Mouse (Mus musculus) ES-CJ7 (cell line): ENCODE measurements around the gene Trip10.
"Not testable (repeated sequence)": the region's sequence is repeated elsewhere in the genome, so short reads cannot be mapped to it uniquely, and the experiment has no call there.

Experiments used
- DNase-seq: peaks from one replicate; pipeline ENCODE4 v3.0.0; 2011; ENCODE audit warnings: low read depth, low spot score

Gene Trip10

DNA sequence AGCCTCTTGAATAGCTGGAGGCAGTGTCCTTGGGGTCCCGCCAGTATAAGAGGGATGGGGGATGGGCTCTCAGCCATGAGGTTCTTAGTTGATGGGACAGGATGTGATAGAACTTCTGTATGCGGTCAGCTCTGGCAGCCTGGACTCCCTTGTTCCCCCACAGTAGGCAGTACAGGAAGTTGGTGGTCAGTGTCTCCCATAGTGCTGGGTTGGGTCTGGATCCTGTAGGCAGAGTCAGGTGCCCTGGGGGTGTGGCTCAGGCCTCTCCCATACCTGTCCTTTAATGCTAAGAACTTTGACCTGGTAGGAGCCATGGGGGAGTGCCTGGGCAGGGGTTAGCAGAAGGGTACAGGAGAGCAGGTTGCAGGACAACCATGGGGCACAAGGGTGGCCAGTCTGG is 14.9 kb downstream of the Trip10 start:
- DNase-seq, result no peak

DNA sequence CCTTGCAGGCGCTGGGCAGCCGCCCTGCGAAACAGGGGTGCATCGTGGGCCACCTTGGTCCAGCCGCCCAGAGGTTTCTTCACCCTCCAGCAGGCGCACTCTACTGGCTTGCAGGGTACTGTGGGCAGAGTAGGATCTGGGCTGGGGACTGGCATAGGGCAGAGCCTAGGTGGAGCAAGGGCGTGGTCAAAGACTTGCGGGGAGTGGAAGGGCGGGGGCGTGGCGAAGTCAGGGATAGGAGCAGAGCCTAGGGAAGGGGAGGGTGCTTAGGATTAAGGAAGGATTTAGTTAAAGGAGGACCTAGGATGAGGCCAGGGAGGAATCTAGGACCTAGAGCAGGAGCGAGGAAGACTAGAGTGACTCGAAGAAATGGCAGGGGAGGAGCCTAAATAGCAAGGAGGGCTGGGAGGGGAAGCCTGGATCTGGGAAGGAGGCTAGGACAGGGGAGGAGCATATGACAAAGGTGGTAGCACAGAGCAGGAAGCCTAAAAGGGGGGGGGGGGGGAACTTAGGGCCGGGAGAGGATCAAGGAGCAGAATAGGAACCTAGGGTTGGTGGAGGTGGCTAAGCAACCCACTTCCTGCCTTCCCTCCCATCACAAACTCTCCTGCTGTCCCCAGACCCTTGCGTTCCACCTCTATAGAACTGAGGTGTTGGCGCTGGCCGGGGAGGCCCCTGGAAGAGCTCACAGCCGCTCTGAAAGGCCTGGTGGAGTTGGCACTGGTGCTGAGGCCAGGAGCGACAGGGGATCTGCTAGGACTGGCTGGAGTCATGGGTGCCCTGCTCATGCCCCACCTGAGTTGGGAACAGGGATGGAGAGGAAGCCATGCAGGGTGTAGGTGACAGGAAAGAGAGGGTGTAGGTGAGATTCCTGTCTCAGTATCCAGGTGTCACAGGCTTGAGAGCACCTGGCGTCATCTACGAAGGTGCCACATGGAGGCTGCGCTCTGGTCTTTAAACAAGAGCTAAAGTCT is 16.0 kb downstream of the Trip10 start:
- peak; percentile 74 for DNase-seq

DNA sequence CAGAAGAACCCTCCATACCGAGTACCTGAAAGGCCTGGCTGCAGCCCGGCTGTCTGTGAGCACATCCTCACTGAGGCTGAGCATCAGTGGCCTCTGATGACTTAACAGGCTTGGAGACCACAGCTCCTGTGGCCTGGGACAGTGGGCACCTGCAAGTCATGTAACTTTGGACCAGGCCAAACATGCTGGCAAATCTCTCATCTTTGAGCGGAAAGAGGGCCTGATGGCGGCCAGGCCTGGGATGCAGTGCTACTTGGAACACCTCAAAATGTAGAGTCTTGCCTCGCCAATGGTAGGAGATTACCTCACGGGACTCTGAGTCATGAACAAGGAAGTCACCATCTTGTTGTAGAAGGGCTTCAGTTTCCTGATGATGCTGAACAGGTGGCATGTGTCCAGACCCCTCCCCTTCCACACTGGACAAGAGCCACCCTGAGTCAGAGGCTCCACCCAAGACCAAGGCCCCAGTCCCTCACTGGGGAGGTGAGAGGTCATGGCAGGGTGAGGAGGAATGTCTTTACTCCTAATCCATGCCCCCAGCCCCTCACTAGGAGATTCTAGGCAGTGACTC is 18.4 kb downstream of the Trip10 start:
- no peak for DNase-seq

DNA sequence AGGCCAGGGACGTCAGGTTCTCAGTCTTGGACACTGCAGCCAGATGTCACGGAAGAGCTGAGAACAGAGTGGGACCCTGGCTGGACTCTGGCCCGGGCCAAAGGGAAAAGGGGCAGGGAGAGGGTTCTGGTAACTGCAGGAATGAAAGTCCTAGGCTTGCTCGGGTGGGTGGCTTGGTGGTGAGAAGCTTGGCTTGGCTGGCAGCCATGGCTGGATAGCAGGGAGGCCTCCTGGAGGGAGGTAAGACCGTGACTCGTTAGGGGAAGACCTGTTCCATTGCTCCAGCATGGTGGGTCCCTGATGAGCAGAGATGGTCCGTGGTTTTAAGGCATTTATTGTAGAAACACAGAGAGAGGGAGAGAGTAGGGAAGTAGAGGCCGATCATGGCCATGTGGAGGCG is 22.0 kb downstream of the Trip10 start:
- DNase-seq, result no peak

DNA sequence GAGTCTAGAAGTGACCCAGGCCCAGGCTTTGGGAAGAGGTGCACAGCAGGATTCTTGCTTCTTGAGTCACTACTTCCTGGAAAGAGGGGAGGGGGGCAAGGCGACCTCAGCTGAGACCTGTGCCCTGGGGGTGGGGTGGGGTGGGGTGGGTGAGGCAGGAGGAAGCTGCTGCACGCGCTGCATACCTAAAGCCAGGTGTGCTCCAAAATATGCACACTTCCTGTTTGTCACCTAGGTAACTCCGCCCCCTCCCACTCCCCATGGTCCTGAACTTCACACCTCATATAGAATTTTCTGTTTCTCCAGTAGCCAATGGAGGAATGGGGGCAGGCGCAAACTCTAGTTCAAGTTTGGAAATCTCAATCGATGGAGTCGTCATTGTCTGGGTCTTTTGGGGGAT is 24.6 kb downstream of the Trip10 start:
- peak; percentile 71 for DNase-seq

DNA sequence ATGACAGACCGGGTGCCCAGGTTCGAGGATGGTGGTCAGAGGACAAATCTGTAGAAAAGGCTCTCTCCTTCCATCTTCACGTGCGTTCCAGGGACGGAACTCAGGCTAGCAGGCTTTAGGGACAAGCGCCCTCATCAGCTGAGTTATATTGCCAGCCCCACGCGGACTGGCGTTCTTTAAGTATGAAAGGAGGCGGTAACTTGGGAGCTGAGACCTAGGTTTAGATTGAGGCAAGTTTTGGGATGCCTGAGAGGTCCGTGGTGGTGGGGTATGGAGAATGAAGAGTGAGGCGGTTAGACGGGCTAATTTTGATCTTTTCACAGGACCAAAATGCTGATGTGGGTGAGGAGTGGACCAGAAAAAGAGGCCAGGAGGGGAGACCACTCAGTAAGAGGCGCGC is 25.4 kb downstream of the Trip10 start:
- DNase-seq, result no peak

DNA sequence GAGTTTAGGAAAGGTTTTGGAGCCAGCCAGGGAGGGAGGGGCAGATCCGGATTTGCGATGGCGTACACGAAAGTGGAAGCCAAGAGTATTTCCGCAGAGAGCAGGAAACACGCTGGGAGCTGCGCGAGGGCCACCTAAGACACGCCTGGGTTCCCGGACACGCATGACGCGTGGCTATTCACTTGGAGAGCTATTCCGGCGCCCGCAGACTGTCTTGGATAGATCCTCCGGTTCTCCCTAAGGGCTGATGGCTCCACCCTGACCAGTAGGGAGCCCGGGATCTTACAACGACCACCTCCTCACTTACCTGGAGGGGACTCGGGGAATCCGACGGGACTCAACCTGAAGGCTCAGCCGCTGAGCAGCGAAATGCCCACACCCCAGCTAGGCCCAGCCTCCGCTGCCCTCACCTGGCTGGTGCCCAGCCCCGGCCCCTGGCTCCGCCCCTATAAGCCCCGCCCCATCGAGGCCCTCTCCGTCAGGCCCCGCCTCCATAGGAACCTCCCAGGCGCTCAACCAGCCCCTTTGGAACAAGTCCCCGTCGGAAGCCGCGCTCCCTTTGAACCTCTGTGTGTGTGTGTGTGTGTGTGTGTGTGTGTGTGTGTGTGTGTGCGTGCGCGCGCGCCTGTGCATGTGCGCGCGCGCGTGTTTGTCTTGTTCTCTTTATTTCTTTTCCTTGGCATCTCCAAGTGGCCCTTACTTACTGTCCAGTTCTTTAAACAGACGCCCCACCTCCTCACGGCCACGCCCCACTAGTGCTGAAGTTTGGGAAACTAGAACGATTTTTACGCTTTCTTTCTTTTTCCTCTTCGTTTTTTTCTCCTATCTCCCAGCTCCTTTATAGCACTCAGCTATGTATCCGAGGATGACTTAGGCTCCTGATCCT is 26.1 kb downstream of the Trip10 start:
- peak; percentile 72 for DNase-seq

DNA sequence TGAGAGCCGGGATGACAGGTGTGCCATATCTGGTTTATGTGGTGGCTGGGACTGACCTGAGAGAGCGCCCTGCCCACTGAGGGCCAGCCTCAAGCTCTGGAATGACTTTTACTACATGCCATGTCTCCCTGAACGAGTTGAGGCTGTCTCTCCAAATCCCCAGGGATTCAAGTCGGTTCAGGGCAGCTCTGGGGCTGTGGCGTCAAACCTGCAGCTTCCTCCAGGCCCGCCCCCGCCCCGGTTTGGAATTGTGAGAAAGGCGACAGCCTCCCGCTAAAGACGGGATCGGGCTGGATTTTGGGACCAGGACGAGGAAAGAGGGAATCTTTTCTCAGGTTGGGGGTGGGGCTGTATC is 26.7 kb downstream of the Trip10 start:
- DNase-seq, result no peak

DNA sequence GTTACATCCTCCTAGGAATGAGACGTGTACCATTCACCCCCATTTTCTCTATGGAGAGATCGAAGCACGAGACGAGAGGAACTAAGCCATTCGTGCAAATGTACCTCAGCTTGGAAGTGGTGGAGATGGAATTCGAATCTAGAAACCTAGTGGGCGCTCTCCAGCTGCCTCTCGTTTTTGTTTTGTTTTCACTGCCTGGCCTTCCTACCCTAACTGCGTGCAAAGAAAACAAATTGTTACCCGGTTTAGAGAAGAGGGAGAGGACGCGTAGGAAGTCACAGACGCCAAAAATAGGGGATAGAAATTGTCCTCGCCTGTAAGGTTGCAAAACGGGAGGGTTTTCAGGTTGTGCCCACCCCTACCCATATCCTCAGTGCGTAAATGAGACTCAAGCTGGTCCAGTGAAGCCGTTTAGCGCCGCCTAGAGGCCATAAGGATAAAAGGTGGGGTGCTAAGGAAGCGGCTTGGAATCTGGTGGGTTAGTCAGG is 27.4 kb downstream of the Trip10 start:
- peak; percentile 90 for DNase-seq

DNA sequence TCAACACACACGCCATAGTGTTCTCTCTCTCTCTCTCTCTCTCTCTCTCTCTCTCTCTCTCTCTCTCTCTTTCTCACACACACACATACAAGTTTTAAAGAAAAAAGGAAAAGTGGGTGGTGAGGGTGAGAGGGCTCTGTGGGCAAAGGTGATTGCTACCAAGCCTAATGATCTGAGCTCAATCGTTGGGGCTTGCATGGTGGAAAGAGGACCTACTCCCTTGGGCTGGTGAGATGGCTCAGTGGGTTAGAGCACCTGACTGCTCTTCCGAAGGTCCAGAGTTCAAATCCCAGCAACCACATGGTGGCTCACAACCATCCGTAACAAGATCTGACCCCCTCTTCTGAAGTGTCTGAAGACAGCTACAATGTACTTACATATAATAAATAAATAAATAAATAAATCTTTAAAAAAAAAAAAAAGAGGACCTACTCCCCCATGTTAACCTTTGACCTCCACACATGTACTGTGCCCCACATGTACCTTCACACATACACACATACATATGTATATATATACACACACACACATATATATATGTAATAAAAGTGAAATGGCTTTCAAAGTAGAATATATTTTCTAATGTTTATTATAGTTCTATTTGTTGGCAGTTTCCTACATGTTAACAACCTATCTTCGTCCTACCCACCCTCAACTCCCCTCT is 28.5 kb downstream of the Trip10 start:
- DNase-seq, result not testable (repeated sequence)

DNA sequence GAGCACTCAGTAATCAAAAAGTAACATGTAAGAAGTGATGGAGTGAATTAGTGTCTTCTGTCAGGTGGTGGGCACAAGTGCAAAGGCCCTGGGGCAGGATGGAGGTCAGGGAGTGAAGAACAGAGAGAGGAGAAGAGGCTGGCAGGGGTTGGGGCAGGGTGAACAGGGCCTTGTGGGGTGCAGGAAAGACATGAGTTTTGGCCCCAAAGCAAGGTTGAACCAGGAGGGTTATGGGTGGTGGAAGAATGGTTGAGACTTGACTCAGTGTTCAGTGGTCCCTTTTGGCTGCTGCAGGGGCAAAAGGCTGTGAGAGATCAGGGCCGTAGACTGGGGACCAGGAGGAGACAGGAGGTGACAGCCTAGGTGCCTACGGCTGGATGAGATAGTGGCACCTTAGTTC is 29.3 kb downstream of the Trip10 start:
- no peak for DNase-seq

DNA sequence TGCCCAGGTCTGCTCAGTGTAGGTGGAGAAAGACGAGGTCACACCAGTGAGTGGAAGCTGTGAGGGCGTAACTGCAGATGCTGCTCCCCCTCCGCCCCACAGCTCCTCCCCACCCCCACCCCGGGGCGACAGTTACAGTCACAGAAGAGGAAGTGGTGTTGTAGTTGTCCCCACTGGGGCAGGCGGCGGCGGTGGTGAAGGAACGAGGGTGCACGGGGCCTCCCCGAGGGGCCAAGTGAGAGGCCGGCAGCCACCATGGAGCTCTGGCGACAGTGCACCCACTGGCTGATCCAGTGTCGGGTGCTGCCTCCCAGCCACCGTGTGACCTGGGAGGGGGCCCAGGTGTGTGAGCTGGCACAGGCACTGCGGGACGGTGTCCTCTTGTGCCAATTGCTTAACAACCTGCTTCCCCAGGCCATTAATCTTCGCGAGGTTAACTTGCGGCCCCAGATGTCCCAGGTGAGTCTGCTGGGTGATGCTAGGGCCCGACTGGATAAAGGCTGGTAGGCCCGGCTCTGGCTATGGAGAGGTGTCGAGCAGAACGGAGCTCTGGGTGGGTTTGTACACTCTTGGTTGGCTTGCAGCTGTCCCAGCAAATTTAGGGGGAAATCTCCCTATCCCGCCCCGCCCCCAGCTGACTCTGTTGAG is 29.8 kb downstream of the Trip10 start, which contains the start of gene Vav1:
Gene Vav1 (plus strand): TSS at position 158 of the 648 bp plus-strand sequence.
- DNase-seq, result no peak

DNA sequence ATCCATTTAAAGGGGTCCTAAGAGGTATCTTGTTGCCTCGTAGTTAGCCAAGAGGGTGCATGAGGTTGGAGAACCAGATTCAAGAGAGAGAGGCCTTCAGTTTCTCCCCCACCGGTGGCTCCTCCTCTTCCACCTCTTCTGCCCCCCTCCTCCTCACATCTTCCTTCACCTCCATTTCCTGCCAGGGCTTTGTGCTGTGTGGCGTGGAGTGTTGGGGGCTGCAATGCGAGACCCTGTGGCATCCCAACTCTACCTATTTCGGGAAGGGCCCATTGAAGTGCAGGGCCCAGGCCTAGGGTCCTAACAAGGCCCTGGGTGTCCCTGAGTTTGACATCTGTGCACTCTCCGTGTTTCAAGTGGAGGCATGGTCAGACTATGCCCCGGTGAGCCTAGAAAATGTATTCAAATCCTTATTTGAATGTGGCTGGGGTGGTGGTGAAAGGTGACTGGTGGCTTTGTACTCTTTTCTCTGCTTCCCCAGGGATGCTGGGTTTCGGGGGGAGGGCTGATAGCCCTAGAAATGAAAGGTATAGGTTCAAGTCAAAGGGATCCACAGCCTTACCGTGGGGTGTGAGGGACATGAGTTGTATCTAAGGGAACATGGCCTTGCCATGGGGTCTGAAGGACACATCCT is 30.5 kb downstream of the Trip10 start:
- DNase-seq, result no peak

DNA sequence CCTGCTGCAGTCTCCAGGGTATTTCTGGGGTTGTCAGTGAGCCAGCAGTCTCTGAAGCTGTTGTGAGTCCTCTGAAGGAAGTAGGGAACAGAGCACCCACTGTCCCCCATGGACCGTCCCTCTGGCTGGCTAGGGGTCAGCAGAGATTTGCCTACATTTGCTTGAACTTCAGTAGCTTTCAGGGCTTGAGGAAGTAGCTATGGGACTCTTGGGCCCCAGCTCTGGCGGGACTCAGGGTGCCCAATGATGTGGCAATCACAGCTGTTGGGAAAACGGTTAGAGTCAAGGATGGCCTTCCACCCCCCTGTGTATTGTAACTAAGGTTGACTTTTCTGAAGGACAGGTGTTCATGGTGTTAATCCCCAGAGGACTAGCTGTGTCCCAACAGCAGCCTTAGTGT is 31.2 kb downstream of the Trip10 start:
- DNase-seq, result no peak

DNA sequence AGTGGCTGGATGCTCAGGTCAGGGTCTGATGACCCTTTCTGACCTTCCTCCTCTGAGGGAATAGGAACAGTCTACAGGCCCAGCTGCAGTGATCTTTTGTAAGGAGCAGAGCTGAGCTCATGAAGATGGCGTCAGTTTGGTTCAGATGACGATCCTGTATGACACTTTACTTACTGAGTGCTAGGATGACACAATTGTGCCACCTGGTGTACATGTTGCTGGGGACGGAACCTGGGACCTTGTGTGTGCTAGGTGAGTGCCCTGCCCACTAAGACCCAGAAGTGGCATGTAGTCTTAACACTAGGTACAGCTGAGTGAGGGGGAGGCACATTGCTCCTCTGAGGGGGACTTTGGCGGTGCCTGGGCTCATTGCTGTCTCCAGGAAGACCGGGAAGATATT is 34.7 kb downstream of the Trip10 start:
- DNase-seq, result no peak

DNA sequence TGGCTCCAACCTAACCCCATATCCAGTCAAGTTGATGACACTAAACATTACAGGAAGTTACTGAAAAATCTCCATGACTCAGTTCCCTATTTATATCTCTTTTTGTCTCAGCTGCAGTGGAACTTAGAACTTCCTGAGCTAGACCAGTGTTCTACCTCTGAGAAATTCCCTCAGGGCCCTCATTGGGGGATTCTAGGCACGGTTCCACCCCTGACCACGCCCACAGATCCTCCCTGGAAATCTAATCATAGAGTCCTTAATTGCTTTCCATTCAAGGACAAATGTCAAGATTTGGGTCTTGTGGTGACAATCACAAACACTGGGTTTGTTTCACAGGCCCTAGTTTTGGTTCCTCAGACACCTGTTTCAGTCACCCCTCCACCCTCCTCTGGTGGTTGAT is 35.8 kb downstream of the Trip10 start:
- DNase-seq, result no peak

DNA sequence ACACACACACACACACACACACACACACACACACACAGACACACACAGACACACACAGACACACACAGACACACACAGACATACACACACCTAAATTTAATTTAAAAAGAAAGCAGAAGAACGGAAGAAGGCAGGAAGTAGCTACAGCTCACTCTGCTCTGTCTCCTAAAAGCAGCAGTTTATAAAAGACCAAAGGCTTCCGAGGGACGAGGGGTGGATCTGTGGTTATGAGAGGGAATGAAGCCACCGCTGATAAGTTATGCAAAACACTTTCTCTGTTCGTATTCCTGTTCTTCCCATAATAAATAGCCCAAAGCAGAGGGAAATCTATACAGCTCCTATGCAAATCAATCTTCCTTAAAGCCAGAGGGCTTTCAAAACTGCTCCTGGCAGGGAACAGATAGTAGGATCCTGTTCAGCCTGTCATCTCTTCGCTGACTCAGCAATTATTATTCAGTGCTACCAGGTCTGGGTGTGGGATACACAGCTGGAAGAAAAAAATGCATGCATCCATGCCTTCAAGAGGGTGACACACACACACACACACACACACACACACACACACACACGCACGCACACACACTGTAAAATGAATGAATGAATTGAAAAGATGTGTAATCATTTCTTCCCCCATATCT is 37.6 kb downstream of the Trip10 start:
- no peak for DNase-seq

DNA sequence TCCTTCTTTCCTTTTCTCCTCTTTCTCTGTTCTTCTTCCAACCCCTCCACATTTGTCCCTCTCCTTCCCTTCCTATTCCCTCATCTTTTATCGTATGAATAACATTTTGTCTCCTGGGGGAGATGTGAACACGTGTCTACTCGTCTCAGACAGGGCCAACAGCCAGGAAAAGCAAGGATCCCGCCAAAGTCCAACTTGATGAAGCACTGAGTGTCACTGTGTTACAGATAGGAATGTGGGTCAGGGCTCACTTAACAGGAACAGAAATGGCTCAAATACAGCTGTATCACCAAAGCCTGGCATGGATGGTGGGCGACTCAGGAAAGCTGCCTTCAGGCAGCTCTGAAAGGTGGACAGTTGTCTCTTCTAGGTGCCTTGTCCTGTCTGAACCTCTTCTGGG is 40.0 kb downstream of the Trip10 start:
- DNase-seq, result no peak

DNA sequence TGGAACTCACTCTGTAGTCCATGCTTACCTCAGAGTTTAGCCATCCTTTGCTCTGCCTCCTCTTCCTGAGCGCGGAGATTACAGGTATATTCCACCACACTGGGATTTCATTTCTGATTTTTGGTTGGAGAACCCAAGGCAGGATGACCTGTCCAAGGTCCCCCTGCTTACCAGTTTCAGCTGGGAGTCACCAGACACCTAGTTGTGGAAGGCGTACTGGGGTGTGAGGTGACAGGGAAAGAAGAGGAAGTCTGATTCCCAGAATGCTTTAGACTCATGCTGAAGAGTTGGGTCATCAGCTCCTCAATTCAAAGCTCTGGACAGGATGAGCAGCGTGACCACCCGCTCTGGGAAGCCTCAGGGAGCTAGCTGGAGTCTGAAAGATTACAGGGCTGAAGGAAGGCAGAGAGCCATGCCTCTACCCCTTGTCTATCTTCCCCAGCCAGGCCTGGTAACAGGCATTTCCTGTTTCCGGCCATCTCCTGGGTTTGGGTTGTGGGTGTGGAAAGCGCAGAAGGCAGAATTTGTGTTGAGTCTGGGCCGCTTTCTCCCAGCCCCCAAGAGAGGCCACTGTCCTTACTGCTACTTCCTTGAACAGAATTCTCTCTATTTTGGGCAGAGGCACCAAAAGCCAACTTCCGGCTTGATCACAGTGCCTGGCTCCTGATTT is 40.9 kb downstream of the Trip10 start:
- no peak for DNase-seq
